Mouse (Mus musculus): ENCODE data around the gene Nat8f4. TPM values are rescaled to one million over a fixed set of nuclear protein-coding genes. Genes with fewer than 3 reads are reported as not detected.

Gene Nat8f4
- polyA plus RNA-seq, 2 experiments, result 0.64 to 0.81 TPM

DNA sequence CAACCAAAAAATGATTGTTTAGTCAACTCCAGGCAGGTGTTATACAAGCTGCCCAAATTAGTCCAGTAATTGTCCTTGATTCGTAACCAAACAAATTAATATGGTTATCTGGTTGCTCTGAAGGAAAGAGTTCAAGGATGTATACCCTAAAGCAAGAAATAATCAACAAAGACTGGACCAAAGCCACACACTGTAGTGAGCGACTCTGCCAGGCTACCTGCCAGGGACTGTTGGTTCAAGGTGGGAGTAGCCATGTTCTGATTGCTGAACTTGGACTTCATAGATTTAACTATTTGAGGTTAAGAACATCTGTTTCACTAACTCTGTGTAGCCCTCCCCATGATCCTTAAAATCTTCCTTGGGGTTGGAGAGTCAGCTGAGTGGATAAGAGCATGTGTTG, 41.5 kb downstream of the Nat8f4 start:
- DNase-seq (ENCODE audit: low read depth in 3 of 3, low spot score in 3 of 3) (no peak), ATAC-seq (ENCODE audit: insufficient read depth) (no peak)
- TF ChIP-seq CTCF (IDR thresholded peaks at IDR 0.05; ENCODE audit: low read depth), result no peak
- TF ChIP-seq EP300 (IDR thresholded peaks at IDR 0.05; ENCODE audit: low read depth), result no peak
- Histone ChIP-seq H3K4me3 (ENCODE audit: insufficient read depth in 1 of 2, low read depth in 2 of 2, low read length in 2 of 2) (no peak overlapping the region), H3K4me2 (ENCODE audit: low read depth) (no peak overlapping the region), H3K9me3 (ENCODE audit: control insufficient read depth, low read length) (no peaks in the 10 kb centered on the region), H3K4me1 (replicated peaks; ENCODE audit: control insufficient read depth in 2 of 2, insufficient read depth in 2 of 2, low read length in 1 of 2) (no peaks in the 10 kb centered on the region), H3K27ac (no peak overlapping the region), H3K9ac (replicated peaks) (no peak overlapping the region), H3K27me3 (ENCODE audit: control insufficient read depth, insufficient read depth, low read length) (no peaks in the 10 kb centered on the region), H3K36me3 (replicated peaks; ENCODE audit: control insufficient read depth, insufficient read depth, low read depth) (no peaks in the 10 kb centered on the region)
- WGBS (ENCODE audit: insufficient replicate concordance), result 49% methylated on average over 2 of the region's 2 CpGs

DNA sequence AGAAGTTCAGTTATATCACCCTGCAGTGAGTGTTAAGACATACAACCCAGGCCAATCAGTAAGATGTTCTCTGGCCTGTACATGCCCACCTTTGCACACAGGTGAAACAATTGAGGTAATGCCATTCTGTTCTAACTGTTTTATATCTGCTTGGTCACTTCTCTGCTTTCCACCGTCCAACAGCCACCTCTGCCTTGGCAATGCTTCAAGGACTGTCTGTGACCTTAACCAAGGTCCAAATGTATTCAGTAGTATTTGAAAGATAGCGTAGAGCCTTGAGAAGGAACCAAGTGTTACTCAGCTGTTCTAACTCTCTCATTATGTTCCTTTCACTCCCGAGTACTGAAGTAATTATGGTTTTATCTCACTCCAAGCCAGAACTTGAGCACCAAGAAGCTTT, 42.1 kb downstream of the Nat8f4 start:
- Histone ChIP-seq H3K4me2 (ENCODE audit: low read depth) (no peak overlapping the region), H3K4me1 (replicated peaks; ENCODE audit: control insufficient read depth in 2 of 2, insufficient read depth in 2 of 2, low read length in 1 of 2) (no peaks in the 10 kb centered on the region), H3K4me3 (ENCODE audit: insufficient read depth in 1 of 2, low read depth in 2 of 2, low read length in 2 of 2) (no peak overlapping the region), H3K27me3 (ENCODE audit: control insufficient read depth, insufficient read depth, low read length) (no peaks in the 10 kb centered on the region), H3K36me3 (replicated peaks; ENCODE audit: control insufficient read depth, insufficient read depth, low read depth) (no peaks in the 10 kb centered on the region), H3K27ac (no peak overlapping the region), H3K9ac (replicated peaks) (no peak overlapping the region), H3K9me3 (ENCODE audit: control insufficient read depth, low read length) (no peaks in the 10 kb centered on the region)
- WGBS (ENCODE audit: insufficient replicate concordance), result 54% methylated on average over 3 of the region's 3 CpGs
- ATAC-seq (ENCODE audit: insufficient read depth) (no peak), DNase-seq (ENCODE audit: low read depth in 3 of 3, low spot score in 3 of 3) (no peak)
- TF ChIP-seq CTCF (IDR thresholded peaks at IDR 0.05; ENCODE audit: low read depth) (no peak), EP300 (IDR thresholded peaks at IDR 0.05; ENCODE audit: low read depth) (no peak)

DNA sequence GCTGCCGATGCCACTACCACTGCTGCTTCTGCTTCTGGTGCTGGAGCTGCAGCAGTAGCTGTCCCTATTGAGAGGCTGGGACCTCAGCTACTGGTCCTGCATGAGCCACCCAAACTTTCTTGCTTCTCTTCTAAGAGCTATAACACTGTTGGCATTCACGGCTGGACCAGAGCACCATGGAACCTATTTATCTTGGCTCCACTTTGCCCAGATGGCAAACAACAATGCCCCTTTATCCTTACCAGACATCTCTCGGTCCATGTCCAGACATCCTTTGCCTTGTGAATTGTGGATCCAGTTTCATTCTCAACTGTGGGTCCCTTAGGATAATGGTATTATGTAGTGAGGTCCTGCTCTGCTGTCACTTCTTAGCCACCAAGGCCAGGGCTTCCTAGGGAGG, 43.4 kb downstream of the Nat8f4 start:
- H3K36me3 ChIP-seq (replicated peaks; ENCODE audit: control insufficient read depth, insufficient read depth, low read depth), result no peaks in the 10 kb centered on the region
- no peak overlapping the region for H3K4me3 ChIP-seq (ENCODE audit: insufficient read depth in 1 of 2, low read depth in 2 of 2, low read length in 2 of 2)
- 70% methylated on average over 3 of the region's 3 CpGs for WGBS (ENCODE audit: insufficient replicate concordance)
- H3K4me2 ChIP-seq (ENCODE audit: low read depth), result no peak overlapping the region
- H3K9me3 ChIP-seq (ENCODE audit: control insufficient read depth, low read length), result no peaks in the 10 kb centered on the region
- H3K9ac ChIP-seq (replicated peaks), result no peak overlapping the region
- no peaks in the 10 kb centered on the region for H3K27me3 ChIP-seq (ENCODE audit: control insufficient read depth, insufficient read depth, low read length)
- no peaks in the 10 kb centered on the region for H3K4me1 ChIP-seq (replicated peaks; ENCODE audit: control insufficient read depth in 2 of 2, insufficient read depth in 2 of 2, low read length in 1 of 2)
- TF ChIP-seq EP300 (IDR thresholded peaks at IDR 0.05; ENCODE audit: low read depth) (no peak), CTCF (IDR thresholded peaks at IDR 0.05; ENCODE audit: low read depth) (no peak)
- no peak for DNase-seq (ENCODE audit: low read depth in 3 of 3, low spot score in 3 of 3)
- ATAC-seq (ENCODE audit: insufficient read depth), result no peak
- no peak overlapping the region for H3K27ac ChIP-seq

DNA sequence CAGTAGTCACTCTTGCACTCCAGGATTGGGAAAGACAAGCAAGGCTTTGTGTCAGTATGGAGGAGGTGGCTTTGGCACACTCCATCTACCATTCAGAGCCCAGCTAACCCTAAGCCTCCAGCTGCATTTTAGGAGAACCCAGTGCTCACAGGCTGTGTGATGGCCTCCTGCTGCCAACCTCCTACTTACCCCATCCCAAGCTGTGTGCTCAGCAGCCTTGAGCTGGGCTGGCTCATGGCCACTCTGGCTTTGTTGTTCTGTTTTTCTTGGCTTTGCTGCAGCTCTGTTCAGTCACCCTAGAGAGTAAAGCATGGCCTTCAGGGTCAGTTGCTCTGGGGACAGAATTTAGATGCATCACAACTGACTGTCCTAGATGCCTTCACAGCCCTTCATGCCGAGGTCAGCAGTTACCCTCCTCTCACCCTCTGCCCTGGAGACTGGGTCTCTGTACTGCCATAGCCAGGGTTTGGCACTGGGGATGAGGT, 48.4 kb downstream of the Nat8f4 start:
- no peaks in the 10 kb centered on the region for H3K9me3 ChIP-seq (ENCODE audit: control insufficient read depth, low read length)
- DNase-seq (ENCODE audit: low read depth in 3 of 3, low spot score in 3 of 3) (no peak), ATAC-seq (ENCODE audit: insufficient read depth) (no peak)
- no peaks in the 10 kb centered on the region for H3K27me3 ChIP-seq (ENCODE audit: control insufficient read depth, insufficient read depth, low read length)
- WGBS (ENCODE audit: insufficient replicate concordance), result 38% methylated on average over 1 of the region's 1 CpGs
- no peak overlapping the region for H3K9ac ChIP-seq (replicated peaks)
- no peaks in the 10 kb centered on the region for H3K36me3 ChIP-seq (replicated peaks; ENCODE audit: control insufficient read depth, insufficient read depth, low read depth)
- no peak overlapping the region for H3K27ac ChIP-seq
- no peak overlapping the region for H3K4me3 ChIP-seq (ENCODE audit: insufficient read depth in 1 of 2, low read depth in 2 of 2, low read length in 2 of 2)
- 0 out of 4 replicates have a peak, but pooled peaks cover 0 to 1% of the 10 kb centered on the region in 2 experiments for H3K4me1 ChIP-seq (replicated peaks; ENCODE audit: control insufficient read depth in 2 of 2, insufficient read depth in 2 of 2, low read length in 1 of 2)
- H3K4me2 ChIP-seq (ENCODE audit: low read depth), result no peak overlapping the region
- TF ChIP-seq EP300 (IDR thresholded peaks at IDR 0.05; ENCODE audit: low read depth) (no peak), CTCF (IDR thresholded peaks at IDR 0.05; ENCODE audit: low read depth) (no peak)

DNA sequence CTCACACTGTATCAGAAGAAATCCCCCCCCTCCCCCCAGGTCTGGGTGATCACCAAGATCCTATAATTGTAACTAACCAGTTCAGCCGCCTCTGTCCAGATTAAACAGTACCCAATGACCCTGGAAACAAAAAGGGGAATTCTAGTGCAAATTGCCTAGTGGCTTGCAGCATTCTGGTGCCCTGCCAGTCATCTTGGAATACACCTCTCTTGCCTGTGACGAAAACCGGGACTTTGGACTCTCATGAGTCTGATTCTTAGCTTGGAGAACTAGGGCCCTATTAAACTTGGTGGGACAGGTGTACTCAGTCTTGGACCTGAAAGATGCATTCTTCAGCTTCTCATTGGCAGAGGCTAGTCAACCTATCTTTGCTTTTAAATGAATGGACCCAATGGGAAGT, 51.2 kb downstream of the Nat8f4 start:
- TF ChIP-seq EP300 (IDR thresholded peaks at IDR 0.05; ENCODE audit: low read depth) (no peak), CTCF (IDR thresholded peaks at IDR 0.05; ENCODE audit: low read depth) (no peak)
- H3K27ac ChIP-seq, result no peak overlapping the region
- H3K36me3 ChIP-seq (replicated peaks; ENCODE audit: control insufficient read depth, insufficient read depth, low read depth), result no peaks in the 10 kb centered on the region
- H3K9ac ChIP-seq (replicated peaks), result no peak overlapping the region
- WGBS (ENCODE audit: insufficient replicate concordance), result 67% methylated on average over 3 of the region's 3 CpGs
- ATAC-seq (ENCODE audit: insufficient read depth), result no peak
- H3K4me3 ChIP-seq (ENCODE audit: insufficient read depth in 1 of 2, low read depth in 2 of 2, low read length in 2 of 2), result no peak overlapping the region
- H3K4me1 ChIP-seq (replicated peaks; ENCODE audit: control insufficient read depth in 2 of 2, insufficient read depth in 2 of 2, low read length in 1 of 2), result peaks cover 0 to 4% of the 10 kb centered on the region in 2 experiments; a peak in 1 of 4 replicates
- no peak overlapping the region for H3K4me2 ChIP-seq (ENCODE audit: low read depth)
- H3K27me3 ChIP-seq (ENCODE audit: control insufficient read depth, insufficient read depth, low read length), result no peaks in the 10 kb centered on the region
- DNase-seq (ENCODE audit: low read depth in 3 of 3, low spot score in 3 of 3), result no peak
- no peaks in the 10 kb centered on the region for H3K9me3 ChIP-seq (ENCODE audit: control insufficient read depth, low read length)

Measured in liver, embryonic 14.5 days (tissue).